Mouse (Mus musculus) small intestine, adult 2 months (tissue): Measurements from ENCODE around the gene Dcakd. TPM values are rescaled to one million over a fixed set of nuclear protein-coding genes. Genes with fewer than 3 reads are reported as not detected.
"Not testable (repeated sequence)": the region's sequence is repeated elsewhere in the genome, so short reads cannot be mapped to it uniquely, and the experiment has no call there.

Experiments
- H3K27ac ChIP-seq: fragments of 200-500 bp; 2 replicates; pipeline ENCODE4 v1.5.1; 2012; ENCODE audit warnings: low read depth, low read length, control low read depth, inconsistent platforms; ENCODE audit not compliant: insufficient read depth
- H3K27me3 ChIP-seq: fragments of 200-500 bp; 2 replicates; pipeline ENCODE4 v1.6.1; 2012; ENCODE audit warnings: mild to moderate bottlenecking, moderate library complexity, low read length, inconsistent platforms; ENCODE audit not compliant: control insufficient read depth, insufficient read depth
- H3K36me3 ChIP-seq: fragments of 200-500 bp; 2 replicates; pipeline ENCODE4 v1.6.1; 2012; ENCODE audit warnings: mild to moderate bottlenecking, low read length, control low read depth, inconsistent platforms; ENCODE audit not compliant: control insufficient read depth, insufficient read depth
- H3K4me1 ChIP-seq: fragments of 200-500 bp; 2 replicates; pipeline ENCODE4 v1.6.1; 2012; ENCODE audit warnings: low read length, inconsistent platforms, mixed read lengths; ENCODE audit not compliant: control insufficient read depth, insufficient read depth, insufficient read length
- H3K4me3 ChIP-seq: fragments of 200-500 bp; 2 replicates; pipeline ENCODE4 v1.5.1; 2012; ENCODE audit warnings: low read depth, mild to moderate bottlenecking, control low read depth, inconsistent platforms, low read length, moderate library complexity
- CTCF ChIP-seq: fragments of 200-500 bp; IDR thresholded peaks from 2 replicates; pipeline ENCODE4 v1.5.1; 2012; ENCODE audit warnings: low read depth, mild to moderate bottlenecking, control low read depth, inconsistent platforms, low read length, moderate library complexity, mixed read lengths; ENCODE audit not compliant: insufficient replicate concordance, insufficient read length; ENCODE audit errors: extremely low read depth
- POLR2A ChIP-seq: fragments of 200-500 bp; IDR thresholded peaks from 2 replicates; pipeline ENCODE4 v1.6.1; 2012; ENCODE audit warnings: low read depth, mild to moderate bottlenecking, control low read depth, inconsistent platforms, low read length, moderate library complexity
- WGBS: fragments of 180-500 bp; shearing (Covaris S2); methylation state at CpG from one replicate; pipeline ENCODE4 v1.1.7; 2018; 5-methylcytosine and 5-hydroxymethylcytosine counted together
- polyA plus RNA-seq: library from polyadenylated mRNA; depleted of rRNA; stranded (reverse); fragments of >200 nt; gene quantifications from 2 replicates; pipeline ENCODE4 v1.2.3, GENCODE M21; 2012

Gene Dcakd
- polyA plus RNA-seq, 1 experiment = 57.7 TPM

- WGBS = 51% methylated on average over 10 of the region's 10 CpGs
- H3K27ac ChIP-seq = no peak overlapping the region
- no peaks in the 10 kb centered on the region for H3K36me3 ChIP-seq
- TF ChIP-seq POLR2A (no peak), CTCF (no peak)
- H3K4me1 ChIP-seq = peaks cover 3% of the 10 kb centered on the region
- H3K27me3 ChIP-seq = no peaks in the 10 kb centered on the region
- H3K4me3 ChIP-seq = no peak overlapping the region
These were observed 46.8 kb downstream of the Dcakd start for GRCm38 (mm10) chr11:102981151-102981890.

- H3K27ac ChIP-seq = no peak overlapping the region
- TF ChIP-seq POLR2A = no peak
- TF ChIP-seq CTCF = no peak
- 29% methylated on average over 6 of the region's 6 CpGs for WGBS
- no peak overlapping the region for H3K4me3 ChIP-seq
- no peaks in the 10 kb centered on the region for H3K36me3 ChIP-seq
- H3K4me1 ChIP-seq = peaks cover 3% of the 10 kb centered on the region
- H3K27me3 ChIP-seq = 0 out of 2 replicates have a peak, but pooled peaks cover 3% of the 10 kb centered on the region
These were observed 50.0 kb downstream of the Dcakd start for GRCm38 (mm10) chr11:102978052-102978666.

DNA sequence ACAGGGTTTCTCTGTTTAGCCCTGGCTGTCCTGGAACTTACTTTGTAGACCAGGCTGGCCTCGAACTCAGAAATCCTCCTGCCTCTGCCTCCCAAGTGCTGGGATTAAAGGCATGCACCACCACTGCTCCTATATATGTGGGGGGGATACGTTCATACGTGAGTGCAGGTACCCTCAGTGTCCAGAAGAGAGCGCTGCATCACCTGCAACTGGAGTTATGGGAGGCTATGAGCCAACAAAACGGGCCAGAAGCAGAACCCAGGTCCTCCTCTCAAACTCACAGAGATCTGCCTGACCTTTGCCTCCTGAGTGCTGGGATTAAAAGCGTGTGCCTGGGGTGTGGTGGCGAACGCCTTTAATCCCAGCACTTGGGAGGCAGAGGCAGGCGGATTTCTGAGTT is 52.2 kb downstream of the Dcakd start:
- H3K36me3 ChIP-seq, H3K4me1 ChIP-seq, H3K27ac ChIP-seq, H3K4me3 ChIP-seq, H3K27me3 ChIP-seq: not testable (repeated sequence)
- WGBS = 77% methylated on average over 9 of the region's 9 CpGs

DNA sequence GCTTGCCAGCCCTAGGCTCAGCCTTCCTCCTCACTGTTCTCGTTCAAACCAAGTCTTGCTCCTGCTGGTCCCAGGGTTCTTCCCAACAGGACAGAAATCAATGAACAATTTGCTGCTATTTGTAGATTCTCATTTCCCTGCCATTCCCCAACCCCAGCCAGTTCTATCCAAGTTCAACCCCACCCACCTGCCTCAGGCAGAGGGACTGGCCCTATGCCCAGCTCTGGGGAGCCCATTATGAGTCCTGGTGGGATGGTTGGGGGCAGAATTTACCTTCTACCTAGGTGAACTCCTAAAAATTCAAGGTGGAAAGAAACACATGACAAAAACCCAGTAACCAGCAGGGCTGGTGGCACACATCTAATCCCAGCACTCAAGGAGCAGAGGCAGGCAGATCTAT is 55.8 kb downstream of the Dcakd start:
- no peak for TF ChIP-seq POLR2A
- no peak for TF ChIP-seq CTCF
- WGBS = 33% methylated on average over 1 of the region's 1 CpGs
- Histone ChIP-seq H3K27ac (no peak overlapping the region), H3K4me3 (no peak overlapping the region), H3K36me3 (no peaks in the 10 kb centered on the region), H3K4me1 (no peaks in the 10 kb centered on the region), H3K27me3 (0 out of 2 replicates have a peak, but pooled peaks cover 3% of the 10 kb centered on the region)

DNA sequence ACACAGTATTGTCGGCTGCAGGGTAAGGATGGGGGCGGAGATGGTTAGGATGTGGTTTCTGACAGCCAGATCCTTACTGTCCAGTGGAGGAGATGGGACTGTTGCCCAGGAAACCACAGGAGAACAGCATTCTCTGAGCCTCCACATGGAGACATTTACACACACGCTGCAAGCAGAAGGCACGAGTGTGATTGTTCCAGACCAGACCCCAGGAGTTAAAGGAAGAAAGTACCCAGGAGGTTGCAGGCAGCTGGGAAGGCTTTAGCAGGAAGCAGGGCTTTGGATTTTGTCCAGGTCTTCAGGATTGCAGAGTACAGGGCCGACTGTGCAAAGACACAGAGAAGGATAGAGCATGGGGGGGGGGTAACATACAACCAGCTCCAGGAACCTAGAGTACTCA is 56.5 kb downstream of the Dcakd start:
- H3K36me3 ChIP-seq = no peaks in the 10 kb centered on the region
- H3K27ac ChIP-seq = no peak overlapping the region
- no peak overlapping the region for H3K4me3 ChIP-seq
- 0 out of 2 replicates have a peak, but pooled peaks cover 3% of the 10 kb centered on the region for H3K27me3 ChIP-seq
- no peak for TF ChIP-seq POLR2A
- no peak for TF ChIP-seq CTCF
- H3K4me1 ChIP-seq = no peaks in the 10 kb centered on the region
- 39% methylated on average over 5 of the region's 5 CpGs for WGBS

DNA sequence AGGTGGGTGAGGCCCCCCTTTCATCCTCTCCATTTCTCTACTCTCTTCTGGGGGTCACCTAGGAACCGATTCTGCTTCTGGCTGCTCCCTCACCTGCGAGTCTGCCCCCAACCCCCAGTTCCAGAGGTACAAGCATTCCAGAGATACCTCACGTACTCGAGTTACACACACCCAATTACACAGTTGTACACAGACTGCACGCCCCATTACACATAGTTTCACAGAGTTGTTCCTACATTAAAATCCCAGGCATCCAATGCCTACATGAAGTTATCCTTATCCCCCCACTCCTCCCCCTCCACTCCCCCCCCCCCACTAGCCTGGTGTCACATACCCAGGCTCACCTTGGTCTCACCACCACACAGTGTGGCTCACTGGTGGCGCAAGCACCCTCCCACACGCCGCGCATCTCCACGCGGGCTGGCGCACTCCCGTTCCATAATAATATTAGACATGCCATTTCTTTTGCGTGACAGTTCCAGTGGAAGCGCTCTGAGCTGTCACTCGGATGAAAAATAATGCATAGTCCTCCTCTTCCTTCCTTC is 63.5 kb downstream of the Dcakd start:
- no peak overlapping the region for H3K27ac ChIP-seq
- H3K4me3 ChIP-seq = no peak overlapping the region
- H3K4me1 ChIP-seq = no peaks in the 10 kb centered on the region
- H3K36me3 ChIP-seq = no peaks in the 10 kb centered on the region
- TF ChIP-seq POLR2A = no peak
- no peak for TF ChIP-seq CTCF
- peaks cover 12% of the 10 kb centered on the region; the same call in 1 of the 2 replicates for H3K27me3 ChIP-seq
- 72% methylated on average over 16 of the region's 16 CpGs for WGBS

- TF ChIP-seq CTCF = no peak
- no peak for TF ChIP-seq POLR2A
- Histone ChIP-seq H3K27ac (no peak overlapping the region), H3K4me1 (no peaks in the 10 kb centered on the region), H3K27me3 (peaks cover 12% of the 10 kb centered on the region; the same call in 1 of the 2 replicates), H3K36me3 (no peaks in the 10 kb centered on the region), H3K4me3 (no peak overlapping the region)
- 24% methylated on average over 24 of the region's 24 CpGs for WGBS
These were observed 64.1 kb downstream of the Dcakd start for GRCm38 (mm10) chr11:102963855-102964546.
